Mouse (Mus musculus) retina, postnatal 1 day (tissue): ENCODE measurements around the gene Vinac1.

Experiments used
- DNase-seq: peaks from one replicate; pipeline ENCODE4 v3.0.0-alpha.2; 2012

Gene Vinac1

DNA sequence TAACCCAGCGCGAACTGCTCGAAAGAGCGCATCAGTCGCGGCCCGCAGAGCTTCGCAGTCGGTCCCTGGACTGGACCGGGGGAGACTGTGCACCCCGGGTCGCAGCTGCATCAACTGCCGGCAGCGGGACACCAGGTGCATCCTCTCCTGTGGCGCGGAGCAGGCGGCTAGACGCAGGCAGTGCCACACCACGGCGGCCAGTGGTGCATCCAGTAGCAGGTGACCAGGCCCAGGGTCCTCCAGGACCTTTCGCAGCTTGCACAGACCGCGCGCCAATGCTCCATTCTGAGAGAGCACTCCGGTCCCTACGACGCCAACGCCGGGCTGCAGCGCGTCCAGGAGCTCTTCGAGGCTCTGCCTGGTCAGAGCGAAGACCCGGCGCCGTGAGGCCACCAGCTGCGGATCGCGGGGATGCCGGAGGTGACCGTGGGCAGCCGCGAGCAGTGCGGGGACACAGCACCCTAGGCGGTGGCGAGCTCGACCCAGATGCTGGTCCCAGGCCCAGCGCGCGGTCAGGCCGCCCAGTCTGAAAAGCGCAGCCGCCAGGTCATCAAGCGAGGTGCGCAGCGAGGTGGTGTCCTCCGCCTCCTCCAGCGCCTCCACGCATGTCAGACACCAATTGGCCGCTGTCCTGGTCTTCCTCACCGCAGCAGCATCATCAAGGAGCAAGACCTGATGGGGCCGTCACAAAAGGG lies 8.9 kb downstream of the Vinac1 start:
- DNase-seq, result peak; percentile 78

DNA sequence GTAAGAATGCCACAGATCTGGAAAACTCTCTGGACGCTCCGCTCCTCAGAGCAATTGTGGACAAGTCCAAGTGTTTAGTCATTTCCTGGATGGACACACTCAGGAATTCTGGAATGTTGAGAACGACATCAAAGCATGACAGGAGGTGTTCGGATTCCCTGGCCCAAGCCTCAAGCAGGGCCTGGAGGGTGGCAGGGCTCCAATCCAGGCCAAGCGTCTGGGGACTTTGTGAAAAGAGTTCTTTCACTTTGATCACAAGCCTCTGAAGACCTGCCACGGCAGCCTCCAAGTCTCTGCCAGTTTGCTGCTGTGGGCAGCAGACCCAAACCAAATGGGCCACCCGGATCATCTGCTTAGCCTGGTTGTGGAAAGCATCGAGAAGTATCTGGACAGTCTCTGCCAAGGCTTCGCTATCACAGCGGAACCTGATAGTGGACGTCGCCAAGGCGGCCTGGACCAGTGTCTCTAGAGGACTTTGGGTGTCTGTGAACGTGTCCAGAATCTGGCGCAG lies 9.5 kb downstream of the Vinac1 start:
- peak; percentile 19 for DNase-seq

DNA sequence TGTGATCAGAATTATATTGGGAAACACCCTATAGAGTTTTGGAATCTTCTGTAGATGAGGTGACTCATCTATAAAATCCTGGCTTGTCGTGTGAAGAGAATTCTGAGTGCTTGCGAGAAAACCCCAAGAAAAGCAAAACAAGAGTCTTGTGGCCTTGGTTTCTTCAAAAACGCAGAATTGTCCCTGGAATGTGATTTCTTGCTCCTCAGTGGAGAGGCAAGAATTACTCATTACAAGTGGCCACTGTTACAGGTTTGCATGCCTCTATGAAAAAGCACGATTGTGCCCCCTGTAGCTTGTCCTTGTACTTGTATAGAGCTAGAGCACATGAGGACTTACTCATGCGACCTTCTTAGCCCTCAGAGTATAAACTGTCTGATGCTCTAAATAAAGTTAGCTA lies 12.6 kb downstream of the Vinac1 start:
- DNase-seq, result no peak

DNA sequence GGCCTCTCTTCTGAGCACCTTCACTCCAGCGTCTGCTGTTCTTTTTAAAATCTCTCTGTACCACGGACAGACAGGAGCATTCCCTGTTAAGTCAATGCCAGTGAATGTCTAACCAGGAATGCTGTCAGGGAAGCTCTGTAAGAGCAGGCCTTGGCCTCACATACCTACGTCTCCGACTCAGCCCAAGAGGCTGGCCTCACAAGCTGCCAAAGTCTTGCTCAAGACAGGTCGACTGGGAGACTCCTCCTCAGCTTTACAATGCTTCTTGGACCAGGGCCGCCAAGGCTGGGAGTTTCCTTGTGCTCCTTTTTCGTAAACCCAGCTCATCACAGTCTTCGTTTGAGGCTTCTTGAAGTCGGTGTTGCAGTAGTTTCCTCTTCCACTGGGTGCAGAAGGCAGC lies 23.2 kb downstream of the Vinac1 start:
- DNase-seq, result no peak

DNA sequence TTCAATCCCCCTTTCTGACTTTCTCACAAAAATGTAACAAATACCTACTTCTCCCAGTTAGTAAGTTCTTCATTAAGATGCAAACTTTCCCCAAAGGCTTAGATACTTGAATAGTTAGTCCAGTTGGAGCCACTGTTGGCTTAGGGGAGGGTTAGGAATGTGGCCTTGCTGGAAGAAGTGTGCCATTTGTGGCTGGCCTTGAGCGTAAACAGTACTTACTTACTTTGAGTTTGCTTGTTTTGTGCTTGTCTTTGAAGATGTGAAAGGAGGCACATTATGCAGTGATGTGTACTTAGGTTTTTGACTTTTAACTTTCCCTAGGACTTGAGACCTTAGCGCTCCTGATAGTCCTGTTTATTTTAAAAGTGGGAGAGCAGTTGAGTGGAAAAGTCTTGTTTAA lies 27.9 kb downstream of the Vinac1 start:
- DNase-seq, result no peak

DNA sequence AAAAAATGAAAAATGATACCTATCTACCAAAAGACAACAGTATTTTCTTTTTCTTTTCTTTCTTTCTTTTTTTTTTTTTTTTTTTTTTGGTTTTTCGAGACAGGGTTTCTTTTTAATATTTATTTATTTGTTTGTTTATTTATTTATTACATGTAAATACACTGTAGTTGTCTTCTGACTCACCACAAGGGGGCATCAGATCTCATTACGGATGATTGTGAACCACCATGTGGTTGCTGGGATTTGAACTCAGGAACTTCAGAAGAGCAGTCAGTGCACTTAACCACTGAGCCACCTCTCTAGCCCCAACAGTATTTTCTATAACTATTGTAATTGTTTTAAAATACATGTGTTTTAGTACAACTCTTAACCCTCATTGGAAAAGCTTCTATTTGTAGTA lies 39.1 kb downstream of the Vinac1 start:
- DNase-seq, result peak; percentile 17

DNA sequence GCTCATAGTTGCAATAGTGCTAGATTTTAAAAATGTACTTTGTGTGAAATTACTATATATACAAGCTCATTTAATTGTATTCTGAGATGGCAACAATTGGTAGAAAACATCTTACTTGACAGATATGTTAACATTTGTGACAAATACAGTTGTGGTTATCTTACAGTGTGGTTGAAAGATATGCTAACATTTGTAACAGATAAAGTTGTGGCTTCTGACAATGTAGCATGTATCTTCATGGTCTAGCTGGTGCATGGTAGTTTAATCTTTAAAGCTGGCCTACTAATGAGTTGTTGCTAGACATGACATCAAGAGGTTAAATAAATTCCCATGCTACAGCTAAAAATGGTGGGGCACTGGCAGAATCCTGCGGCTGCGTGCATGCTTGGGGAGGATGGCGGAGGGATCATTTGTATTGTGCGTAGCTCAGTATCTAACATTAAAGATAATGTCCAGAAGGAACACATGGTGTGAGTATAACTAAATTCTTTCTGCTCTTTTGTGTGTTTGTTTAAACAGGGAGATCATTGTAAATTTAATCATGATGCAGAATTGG lies 41.7 kb downstream of the Vinac1 start:
- DNase-seq, result no peak

DNA sequence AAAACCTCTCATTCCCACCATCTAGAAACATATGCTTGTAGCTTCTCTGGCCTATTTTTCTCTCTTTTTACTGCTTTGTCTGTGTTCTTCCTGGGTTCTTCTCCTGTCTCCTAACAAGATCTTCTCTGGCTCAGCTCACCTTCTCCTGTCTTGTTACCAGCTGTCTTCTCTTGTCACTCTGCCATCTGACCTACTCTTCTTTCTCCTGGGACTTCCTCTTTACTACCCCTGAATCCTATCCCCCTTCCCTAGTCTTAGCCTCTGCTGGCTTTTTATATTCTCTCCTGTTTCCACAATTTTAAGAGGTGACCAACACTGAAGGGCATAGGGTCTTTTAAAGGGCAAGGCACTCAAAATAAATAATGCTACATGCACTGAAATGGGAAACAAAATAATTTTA lies 43.1 kb downstream of the Vinac1 start:
- no peak for DNase-seq

DNA sequence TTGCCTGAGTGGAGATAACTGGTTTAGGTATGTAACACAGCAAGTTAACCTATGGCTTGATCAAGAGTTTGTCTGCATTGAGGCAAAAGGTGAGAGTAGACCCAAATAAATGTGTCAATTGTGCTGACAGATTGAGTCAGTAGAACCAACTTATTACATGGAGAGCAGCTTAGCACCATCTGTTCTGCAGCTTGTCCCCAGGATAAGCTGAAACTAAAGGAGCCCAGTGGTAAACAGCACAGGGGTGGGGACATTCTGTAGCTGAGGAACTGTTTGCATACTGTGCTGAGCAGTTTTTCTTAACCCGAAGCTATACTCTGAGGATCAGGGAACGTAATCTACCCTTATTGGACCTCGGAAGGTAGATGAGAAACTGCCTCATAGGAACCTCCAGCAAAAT lies 63.2 kb downstream of the Vinac1 start:
- peak; percentile 29 for DNase-seq

DNA sequence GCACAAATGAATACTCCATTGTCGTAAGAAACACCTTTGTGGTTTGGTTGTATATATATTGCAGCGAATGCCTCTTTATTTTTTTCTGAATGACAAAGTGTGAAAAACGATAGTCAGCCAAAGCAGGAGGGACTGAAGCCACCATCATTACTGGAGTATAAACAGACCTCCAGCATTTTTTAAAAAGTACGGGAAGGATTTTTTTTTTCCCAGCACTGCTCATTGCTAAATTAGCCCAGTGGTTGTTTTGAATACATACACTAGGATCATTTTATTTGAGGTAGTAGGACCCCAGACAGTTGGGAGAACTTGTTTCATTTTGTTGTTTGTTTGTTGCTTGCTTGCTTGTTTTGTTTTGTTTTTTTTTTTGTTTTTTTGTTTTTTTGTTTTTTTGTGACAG lies 72.4 kb downstream of the Vinac1 start:
- DNase-seq, result no peak
